Mouse (Mus musculus) lung, embryonic 14.5 days (tissue): ENCODE measurements at regions not wholly inside any gene's neighbourhood (a gene's known extent, or its start where the extent isn't known, plus 50 kb on each side); places are given as distances from the start of the nearest gene placed in this dataset.
A peak's percentile ranks its signal among the peaks of the same experiment; 100 is the strongest.

Experiments used
- ATAC-seq: fragments of 200-750 bp; cut with Nextera tagmentation; 2 replicates; pipeline ENCODE4 v1.8.0; 2017; ENCODE audit warnings: mild to moderate bottlenecking, moderate TSS enrichment, moderate library complexity; ENCODE audit not compliant: insufficient read depth
- DNase-seq: peaks from one replicate; pipeline ENCODE4 v3.0.0-alpha.2; 2015
- H3K27ac ChIP-seq: fragments of 300-500 bp; sonication (generic); 2 replicates; pipeline ENCODE4 v1.5.1; 2014; ENCODE audit warnings: low read depth, mild to moderate bottlenecking, moderate library complexity
- H3K27me3 ChIP-seq: fragments of 300-500 bp; sonication (generic); 2 replicates; pipeline ENCODE4 v1.6.1; 2014; ENCODE audit warnings: low read length, control low read depth; ENCODE audit not compliant: insufficient read depth
- H3K36me3 ChIP-seq: fragments of 300-500 bp; sonication (generic); 2 replicates; pipeline ENCODE4 v1.6.1; 2014; ENCODE audit warnings: control low read depth; ENCODE audit not compliant: insufficient read depth
- H3K4me1 ChIP-seq: fragments of 300-500 bp; sonication (generic); 2 replicates; pipeline ENCODE4 v1.6.1; 2014; ENCODE audit warnings: antibody characterized with exemption, control low read depth; ENCODE audit not compliant: insufficient read depth
- H3K4me2 ChIP-seq: fragments of 300-500 bp; sonication (generic); 2 replicates; pipeline ENCODE4 v1.6.1; 2014; ENCODE audit warnings: mild to moderate bottlenecking
- H3K4me3 ChIP-seq: fragments of 300-500 bp; sonication (generic); 2 replicates; pipeline ENCODE4 v1.5.1; 2014; ENCODE audit warnings: low read depth, low read length
- H3K9ac ChIP-seq: fragments of 300-500 bp; sonication (generic); 2 replicates; pipeline ENCODE4 v1.6.1; 2014
- H3K9me3 ChIP-seq: fragments of 300-500 bp; sonication (generic); 2 replicates; pipeline ENCODE4 v1.6.1; 2016; ENCODE audit warnings: low read depth, low read length, control low read depth
- CTCF ChIP-seq: IDR thresholded peaks from 2 replicates; pipeline ENCODE4 v1.5.1; 2016; ENCODE audit warnings: antibody characterized with exemption, low read depth
- WGBS: fragments of 180-500 bp; shearing (Covaris S2); extraction: QIAGEN DNeasy Blood & Tissue Kit; methylation state at CpG from one replicate; pipeline ENCODE4 v1.1.7; 2014; 5-methylcytosine and 5-hydroxymethylcytosine counted together

GRCm38 (mm10) chr2:128412352-128412751, 178.7 kb upstream of the Spdye4c start:
- 13% methylated on average over 10 of the region's 10 CpGs for WGBS
- Histone ChIP-seq H3K27ac (no peak overlapping the region), H3K27me3 (no peaks in the 10 kb centered on the region), H3K4me1 (0 out of 2 replicates have a peak, but pooled peaks cover 4% of the 10 kb centered on the region), H3K9me3 (no peaks in the 10 kb centered on the region), H3K4me3 (no peak overlapping the region), H3K4me2 (no peak overlapping the region), H3K9ac (no peak overlapping the region), H3K36me3 (no peaks in the 10 kb centered on the region)
- DNase-seq (peak; percentile 79), ATAC-seq (peak; percentile 12)
- TF ChIP-seq CTCF = peak; percentile 97

- Histone ChIP-seq H3K36me3 (no peaks in the 10 kb centered on the region), H3K4me2 (no peak overlapping the region), H3K9ac (no peak overlapping the region), H3K4me1 (0 out of 2 replicates have a peak, but pooled peaks cover 4% of the 10 kb centered on the region), H3K27ac (no peak overlapping the region), H3K4me3 (no peak overlapping the region), H3K27me3 (no peaks in the 10 kb centered on the region), H3K9me3 (no peaks in the 10 kb centered on the region)
- DNase-seq = peak; percentile 34
- peak; percentile 33; the same call in 1 of the 2 replicates for ATAC-seq
- 30% methylated on average over 10 of the region's 10 CpGs for WGBS
- no peak for TF ChIP-seq CTCF
Measured at GRCm38 (mm10) chr2:128412974-128413373, 178.0 kb upstream of the Spdye4c start.

- Histone ChIP-seq H3K27me3 (no peaks in the 10 kb centered on the region), H3K27ac (no peak overlapping the region), H3K4me2 (no peak overlapping the region), H3K4me3 (no peak overlapping the region), H3K4me1 (0 out of 2 replicates have a peak, but pooled peaks cover 4% of the 10 kb centered on the region), H3K9ac (no peak overlapping the region), H3K36me3 (no peaks in the 10 kb centered on the region), H3K9me3 (no peaks in the 10 kb centered on the region)
- 72% methylated on average over 17 of the region's 17 CpGs for WGBS
- DNase-seq = peak; percentile 52
- TF ChIP-seq CTCF = no peak
- ATAC-seq = no peak
Measured at GRCm38 (mm10) chr2:128414588-128415240, 176.3 kb upstream of the Spdye4c start.

- WGBS = 64% methylated on average over 7 of the region's 7 CpGs
- Histone ChIP-seq H3K4me3 (no peak overlapping the region), H3K4me1 (0 out of 2 replicates have a peak, but pooled peaks cover 4% of the 10 kb centered on the region), H3K9me3 (no peaks in the 10 kb centered on the region), H3K36me3 (no peaks in the 10 kb centered on the region), H3K27ac (no peak overlapping the region), H3K9ac (no peak overlapping the region), H3K4me2 (no peak overlapping the region), H3K27me3 (no peaks in the 10 kb centered on the region)
- no peak for DNase-seq
- no peak for ATAC-seq
- TF ChIP-seq CTCF = no peak
Measured at GRCm38 (mm10) chr2:128416416-128416815, 174.6 kb upstream of the Spdye4c start.

GRCm38 (mm10) chr2:128418960-128419359, 172.0 kb upstream of the Spdye4c start:
- no peak overlapping the region for H3K27ac ChIP-seq
- WGBS = 78% methylated on average over 3 of the region's 3 CpGs
- no peaks in the 10 kb centered on the region for H3K36me3 ChIP-seq
- no peak overlapping the region for H3K4me3 ChIP-seq
- DNase-seq = no peak
- no peak for TF ChIP-seq CTCF
- H3K9ac ChIP-seq = no peak overlapping the region
- H3K4me2 ChIP-seq = no peak overlapping the region
- no peaks in the 10 kb centered on the region for H3K27me3 ChIP-seq
- H3K9me3 ChIP-seq = no peaks in the 10 kb centered on the region
- no peaks in the 10 kb centered on the region for H3K4me1 ChIP-seq
- ATAC-seq = no peak

- no peak for ATAC-seq
- Histone ChIP-seq H3K4me2 (no peak overlapping the region), H3K9me3 (no peaks in the 10 kb centered on the region), H3K4me1 (no peaks in the 10 kb centered on the region), H3K9ac (no peak overlapping the region), H3K27me3 (no peaks in the 10 kb centered on the region), H3K27ac (no peak overlapping the region), H3K4me3 (no peak overlapping the region), H3K36me3 (no peaks in the 10 kb centered on the region)
- TF ChIP-seq CTCF = no peak
- 58% methylated on average over 10 of the region's 10 CpGs for WGBS
- no peak for DNase-seq
Measured at GRCm38 (mm10) chr2:128420406-128420805, 170.6 kb upstream of the Spdye4c start.

GRCm38 (mm10) chr2:128422677-128423076, 168.3 kb upstream of the Spdye4c start:
- TF ChIP-seq CTCF = peak; percentile 65
- Histone ChIP-seq H3K27ac (no peak overlapping the region), H3K4me2 (no peak overlapping the region), H3K4me1 (0 out of 2 replicates have a peak, but pooled peaks cover 3% of the 10 kb centered on the region), H3K4me3 (no peak overlapping the region), H3K9me3 (no peaks in the 10 kb centered on the region), H3K9ac (no peak overlapping the region), H3K27me3 (no peaks in the 10 kb centered on the region), H3K36me3 (no peaks in the 10 kb centered on the region)
- 38% methylated on average over 6 of the region's 6 CpGs for WGBS
- ATAC-seq = no peak
- no peak for DNase-seq
